Mouse (Mus musculus) cerebellum, postnatal 10 days (tissue): ENCODE measurements around the gene Trmt1l.
A peak's percentile ranks its signal among the peaks of the same experiment; 100 is the strongest.
"Not testable (repeated sequence)": the region's sequence is repeated elsewhere in the genome, so short reads cannot be mapped to it uniquely, and the experiment has no call there.

Source experiments
- DNase-seq, 2 experiments: peaks; one replicate each; pipeline ENCODE4 v3.0.0; 2021; ENCODE audit warnings: mixed read lengths in 2 of 2

Gene Trmt1l

GRCm38 (mm10) chr1:151428263-151429221, at the start of gene Trmt1l, which contains the start of gene Swt1:
Trmt1l (plus strand) TSS chr1:151428542.
Swt1 (minus strand) TSS chr1:151428455.
- peak; percentile 99 for DNase-seq

GRCm38 (mm10) chr1:151390029-151390428, 38.3 kb upstream of the Trmt1l start:
- peak; percentile 20 to 24 for DNase-seq

DNA sequence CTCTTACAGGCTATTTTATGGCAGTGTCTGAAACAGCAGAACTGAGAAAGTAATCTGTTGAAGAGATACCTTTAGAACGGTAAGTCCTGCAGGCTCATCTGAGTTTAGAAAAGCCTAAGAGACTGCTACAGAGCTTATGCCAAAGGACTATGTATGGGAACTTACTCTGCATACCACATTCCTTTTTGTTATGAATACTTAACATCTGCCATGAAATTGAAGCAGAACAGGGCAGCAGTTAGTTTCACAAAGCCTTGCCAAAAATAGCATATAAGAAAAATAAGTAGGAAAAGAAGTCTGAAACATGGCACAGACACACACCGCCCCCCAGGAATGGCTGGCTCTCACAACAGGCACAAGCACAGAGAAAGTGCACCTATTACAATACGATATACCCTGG, 18.5 kb upstream of the Trmt1l start:
- no peak for DNase-seq

DNA sequence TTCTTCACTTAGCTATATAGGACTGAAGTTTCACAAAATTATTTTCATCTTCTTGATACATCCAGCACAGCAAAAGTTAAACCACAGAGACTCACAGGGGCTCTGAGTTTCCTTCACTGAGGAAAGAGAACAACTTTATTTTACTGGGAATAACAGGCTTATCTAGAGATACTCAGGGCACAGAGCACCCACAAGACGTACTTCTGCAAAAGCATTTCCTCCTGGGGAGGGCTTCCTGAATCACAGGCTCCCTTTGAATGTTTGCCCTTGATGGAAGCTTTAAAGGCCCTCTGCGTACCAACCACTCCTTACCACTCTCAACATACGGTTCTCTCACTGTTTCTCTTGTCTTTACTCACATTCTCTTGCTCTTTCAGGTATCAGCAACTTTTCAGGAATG, 6.2 kb upstream of the Trmt1l start:
- DNase-seq = no peak

DNA sequence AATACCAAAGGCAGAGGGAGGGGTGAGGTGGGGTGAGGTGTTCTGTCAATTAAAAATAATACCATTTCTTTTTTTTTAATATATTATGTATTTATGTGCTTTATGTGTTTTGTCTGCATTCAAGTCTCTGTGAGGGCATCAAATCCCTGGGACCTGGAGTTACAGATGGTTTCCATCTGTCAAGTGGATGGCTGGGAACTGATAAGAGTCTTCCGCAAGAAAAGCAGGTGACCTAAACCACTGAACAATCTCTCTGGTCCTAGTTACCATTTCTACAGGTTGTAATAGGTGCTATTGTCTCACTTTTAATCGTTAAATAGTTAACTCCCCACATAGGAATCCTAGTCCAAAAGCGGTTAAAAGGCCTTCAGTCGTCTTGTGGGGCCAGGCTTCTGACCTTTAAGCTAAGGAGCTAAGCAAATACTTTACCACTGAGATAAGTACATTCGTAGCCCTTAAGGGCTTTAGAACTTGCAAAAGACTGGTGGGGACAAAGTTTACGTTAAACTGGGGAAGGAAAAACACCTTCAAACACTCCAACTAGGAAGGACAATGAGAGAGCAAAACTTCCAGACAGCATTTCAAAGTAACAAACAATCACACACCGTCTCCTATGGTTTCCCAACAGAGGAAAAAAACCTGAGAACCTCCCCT, 1.3 kb upstream of the Trmt1l start:
- no peak for DNase-seq

DNA sequence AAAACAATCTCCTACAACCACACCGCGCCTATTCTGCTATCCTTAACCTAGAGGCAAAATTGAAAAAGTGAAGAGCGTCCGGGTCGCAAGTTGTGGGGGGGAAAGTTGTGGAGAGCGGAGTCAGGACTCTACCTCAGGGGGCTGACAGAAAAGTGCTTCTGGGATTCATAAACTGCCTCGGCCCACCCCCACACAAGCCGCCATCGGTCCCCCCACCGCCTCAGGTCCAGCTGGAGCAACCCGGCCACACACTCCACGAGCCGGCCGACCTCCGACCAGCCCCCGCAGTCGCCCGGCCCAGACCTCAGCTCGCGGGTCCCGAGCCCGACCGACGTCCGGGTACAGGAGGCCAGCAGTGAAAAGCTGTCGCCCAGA, 467 bp upstream of the Trmt1l start:
- DNase-seq = no peak

DNA sequence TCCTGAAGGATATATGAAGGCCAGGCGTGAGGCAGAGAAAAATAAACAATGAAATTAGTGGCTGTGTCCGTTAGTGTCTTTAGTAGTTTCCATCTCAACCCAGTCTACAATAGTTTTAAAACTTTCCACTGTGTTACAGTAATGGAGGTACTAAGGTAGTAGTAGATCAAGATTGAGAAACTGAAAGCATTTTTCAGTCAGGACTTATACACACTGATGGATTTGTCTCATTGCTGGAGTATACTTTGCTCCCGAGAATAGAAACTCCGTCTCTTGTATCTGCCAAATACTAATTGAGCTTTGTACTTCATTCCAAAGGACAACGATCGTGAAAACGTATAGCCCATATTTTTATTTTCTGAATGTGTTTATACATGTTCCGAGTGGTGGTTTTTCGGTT, 974 bp downstream of the Trmt1l start:
- DNase-seq = no peak

DNA sequence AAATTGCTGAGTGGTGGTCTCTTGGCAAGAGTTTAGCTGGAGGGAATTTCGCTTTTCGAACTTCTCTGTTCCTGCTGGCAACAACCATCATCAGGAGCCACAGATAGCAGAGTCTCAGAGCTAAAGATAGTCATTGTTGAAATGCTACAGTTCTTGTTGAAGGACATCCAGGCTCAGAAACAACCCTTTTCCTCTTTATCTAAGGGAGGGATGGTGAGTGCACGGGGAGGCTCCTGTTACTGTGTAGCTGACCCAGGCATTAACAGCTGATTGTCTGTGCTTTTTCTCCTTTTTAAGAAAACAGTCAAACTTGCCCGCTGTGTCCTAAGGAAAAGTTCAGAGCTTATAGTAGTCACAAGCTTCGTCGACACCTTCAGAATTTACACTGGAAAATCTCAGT, 7.1 kb downstream of the Trmt1l start:
- no peak for DNase-seq

GRCm38 (mm10) chr1:151449866-151450265, 21.5 kb downstream of the Trmt1l start:
- peak in 1 of 2 experiments; percentile 33 for DNase-seq

DNA sequence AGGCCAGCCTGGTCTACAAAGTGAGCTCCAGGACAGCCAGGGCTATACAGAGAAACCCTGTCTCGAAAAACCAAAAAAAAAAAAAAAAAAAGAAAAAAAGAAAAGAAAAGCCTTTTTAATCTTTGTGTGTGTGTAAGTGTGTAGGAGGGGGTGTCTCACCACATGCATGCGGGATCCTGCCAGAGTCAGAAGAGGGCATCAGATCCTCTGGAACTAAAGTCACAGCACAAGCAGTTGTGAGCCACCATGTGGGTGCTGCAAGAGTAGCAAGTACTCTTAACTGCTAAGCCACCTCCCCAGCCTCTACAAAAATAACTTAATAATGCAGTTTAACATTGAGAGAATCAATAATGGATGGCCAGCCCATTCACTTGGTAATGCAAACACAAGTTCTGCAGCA, 22.5 kb downstream of the Trmt1l start:
- peak in 1 of 2 experiments; percentile 14 for DNase-seq

- no peak for DNase-seq
Observed at GRCm38 (mm10) chr1:151451946-151452345, 23.6 kb downstream of the Trmt1l start.

- DNase-seq = no peak
Observed at GRCm38 (mm10) chr1:151457087-151457486, 28.7 kb downstream of the Trmt1l start.

- peak; percentile 41 to 47 for DNase-seq
Observed at GRCm38 (mm10) chr1:151461265-151461664, 32.9 kb downstream of the Trmt1l start.

DNA sequence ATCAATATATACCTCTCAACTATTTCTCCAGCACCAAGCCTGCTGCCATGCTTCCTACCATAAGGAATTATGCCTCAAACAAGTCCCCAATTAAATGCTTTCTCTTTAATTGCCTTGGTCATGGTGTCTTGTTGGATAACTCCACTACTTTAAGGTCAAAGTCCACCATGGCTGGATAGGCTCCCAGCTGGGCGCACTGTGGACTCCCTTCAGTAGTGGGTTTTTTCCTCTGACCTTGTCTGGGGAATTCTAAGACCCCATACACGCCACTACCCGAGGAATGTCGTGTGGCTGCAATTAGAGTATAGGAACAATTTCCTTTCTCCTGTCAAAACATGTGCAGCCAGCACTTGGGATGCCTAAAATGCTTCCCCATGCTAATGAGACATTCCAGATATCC, 36.6 kb downstream of the Trmt1l start:
- no peak for DNase-seq

- peak; percentile 20 to 35 for DNase-seq
Observed at GRCm38 (mm10) chr1:151466571-151466970, 38.2 kb downstream of the Trmt1l start.

DNA sequence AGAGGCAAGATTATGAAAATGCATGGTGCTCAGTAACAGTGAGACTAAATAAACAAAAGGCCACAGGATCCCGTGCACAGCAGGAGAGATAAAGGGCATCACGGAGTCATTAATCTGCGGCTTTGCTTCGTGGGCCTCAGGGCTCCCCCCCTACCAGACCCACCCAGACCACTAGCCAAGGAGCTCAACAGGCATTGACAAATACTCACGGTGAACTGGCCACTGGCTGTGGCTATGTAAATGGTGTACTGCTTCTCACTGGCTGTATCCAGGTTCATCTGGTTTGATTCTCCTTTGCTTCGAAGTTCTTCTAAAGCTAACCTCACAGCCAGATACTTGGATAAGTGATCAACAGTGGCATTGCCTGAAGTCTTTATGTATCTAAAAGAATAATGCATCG, 43.1 kb downstream of the Trmt1l start:
- no peak for DNase-seq

- not testable (repeated sequence) for DNase-seq
Observed at GRCm38 (mm10) chr1:151472386-151472785, 44.0 kb downstream of the Trmt1l start.

- no peak for DNase-seq
Observed at GRCm38 (mm10) chr1:151482497-151482896, 54.2 kb downstream of the Trmt1l start.

DNA sequence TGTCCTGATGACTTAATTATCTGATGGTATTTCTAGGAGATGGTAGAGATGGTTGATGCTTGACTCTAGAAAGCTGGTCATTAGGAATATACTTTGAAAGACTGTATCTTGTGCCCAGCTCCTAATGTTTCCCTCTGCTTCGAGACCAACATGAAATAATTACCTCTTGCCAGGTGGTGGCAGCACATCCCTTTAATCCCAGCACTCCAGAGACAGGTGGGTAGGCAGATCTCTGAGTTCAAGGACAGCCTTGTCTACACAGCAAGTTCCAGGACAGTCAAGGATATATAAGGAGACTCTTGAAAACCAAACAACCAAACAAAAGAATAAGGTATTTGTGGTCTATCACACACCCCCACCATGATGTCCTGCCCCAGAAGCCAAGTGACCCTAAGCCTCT, 55.2 kb downstream of the Trmt1l start:
- peak; percentile 38 to 46 for DNase-seq

DNA sequence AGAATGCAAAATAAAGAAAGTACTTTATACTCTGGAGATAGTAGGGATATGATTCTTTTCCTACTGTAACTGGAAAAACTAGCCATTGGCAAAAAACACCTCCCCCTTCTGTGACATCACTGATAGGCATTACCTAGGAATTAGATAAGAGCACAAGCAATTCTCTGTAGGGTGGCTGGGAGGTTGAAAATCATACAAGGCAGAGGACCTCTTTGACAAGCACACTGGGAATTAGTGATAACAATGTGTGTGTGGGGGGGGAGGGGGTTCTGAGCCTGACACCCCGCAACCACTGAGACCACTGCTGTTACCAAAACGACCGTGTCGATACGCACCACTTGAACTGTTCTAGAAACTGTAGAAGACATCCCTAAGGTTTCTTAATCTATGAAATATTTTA, 56.4 kb downstream of the Trmt1l start:
- no peak for DNase-seq

GRCm38 (mm10) chr1:151489806-151490205, 61.5 kb downstream of the Trmt1l start:
- DNase-seq = no peak

DNA sequence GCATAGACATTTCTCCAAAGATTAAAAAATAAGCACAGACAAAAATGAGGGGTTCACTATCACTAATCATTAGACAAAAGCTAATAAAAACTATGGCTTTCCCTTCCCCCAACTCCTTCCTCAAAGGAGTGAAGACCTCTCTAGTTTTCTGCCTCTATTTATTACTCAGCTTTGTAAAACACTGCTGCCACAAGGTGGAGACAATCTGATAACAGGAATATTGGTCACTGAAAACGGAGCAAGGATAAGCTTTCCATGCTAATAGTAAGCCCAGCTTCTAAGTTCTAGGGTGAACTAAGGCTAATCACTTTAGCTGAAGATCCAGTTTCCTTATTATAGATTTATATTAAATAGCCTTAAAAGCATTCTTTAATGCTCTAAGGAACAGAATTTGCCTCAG, 64.1 kb downstream of the Trmt1l start:
- DNase-seq = peak; percentile 21 to 38

- DNase-seq = no peak
Observed at GRCm38 (mm10) chr1:151493826-151494225, 65.5 kb downstream of the Trmt1l start.

GRCm38 (mm10) chr1:151494711-151495110, 66.4 kb downstream of the Trmt1l start:
- DNase-seq = peak; percentile 75 to 78
